Mouse (Mus musculus): ENCODE data around the gene Zfp683.

DNA sequence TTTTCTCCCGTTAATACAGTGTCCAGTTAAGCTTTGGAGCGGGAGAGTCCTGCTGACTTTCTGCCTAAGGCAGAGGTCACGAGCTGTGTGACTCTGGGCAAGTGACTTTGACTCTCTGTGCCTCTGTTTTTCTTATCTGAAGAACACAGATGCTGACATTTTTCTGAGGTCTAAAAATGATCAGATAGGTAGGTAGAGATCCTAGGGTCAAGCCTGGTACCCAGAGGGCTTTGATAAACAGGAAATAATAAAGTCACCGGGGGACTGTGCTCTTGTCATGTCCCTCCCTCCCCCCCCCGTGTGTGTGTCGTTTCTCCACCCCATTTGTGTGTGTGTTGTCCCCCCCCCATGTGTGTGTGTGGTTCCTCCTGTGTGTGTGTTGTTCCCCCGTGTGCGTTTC lies 8.9 kb downstream of the Zfp683 start:
- TF ChIP-seq ZNF384 (IDR thresholded peaks at IDR 0.05; ENCODE audit: low read depth, low read length) (no peak), HCFC1 (IDR thresholded peaks at IDR 0.05; ENCODE audit: borderline replicate concordance, insufficient read depth, low read length) (no peak), MAFK (IDR thresholded peaks at IDR 0.05; ENCODE audit: insufficient read depth, low read depth, low read length) (no peak), CHD2 (IDR thresholded peaks at IDR 0.05; ENCODE audit: low read depth, low read length) (no peak)

Data from ES-E14 (cell line).